Mouse (Mus musculus) Patski (cell line): ENCODE results near the gene Rara. TPM values are rescaled to one million over a fixed set of nuclear protein-coding genes. Genes with fewer than 3 reads are reported as not detected.
A peak's percentile ranks its signal among the peaks of the same experiment; 100 is the strongest.
"Not testable (repeated sequence)": the region's sequence is repeated elsewhere in the genome, so short reads cannot be mapped to it uniquely, and the experiment has no call there.

Source experiments
- ATAC-seq: fragments of 100-300 bp; one replicate; pipeline ENCODE4 v1.8.0; 2021
- CTCF ChIA-PET: fragments of 350-600 bp; sonication (Branson Sonifier 250); formaldehyde crosslinking; loops from one replicate; lab custom pipeline; 2022; ENCODE audit warnings: inconsistent platforms; lab: Charles Lee
- POLR2A ChIA-PET: fragments of 350-600 bp; sonication (Branson Sonifier 250); formaldehyde crosslinking; loops from one replicate; lab custom pipeline; 2022; ENCODE audit warnings: antibody characterized with exemption, inconsistent platforms; lab: Charles Lee
- DNase-seq: peaks from one replicate; pipeline ENCODE4 v3.0.0-alpha.2; 2011; ENCODE audit warnings: low read depth, low spot score
- H3K27me3 ChIP-seq: fragments of 371-371 bp; one replicate; pipeline ENCODE4 v1.5.1; 2021
- CTCF ChIP-seq: fragments of 100-300 bp; IDR thresholded peaks from one replicate; pipeline ENCODE4 v1.5.1; 2021
- in situ Hi-C: fragments of 300-500 bp; cut with MboI; formaldehyde crosslinking; loops from 3 replicates; pipeline ENCODE4 v1.11.1; 2018; ENCODE audit warnings: low pct_unique_long_range_greater_than_20kb, mixed read lengths
- polyA plus RNA-seq: library from polyadenylated mRNA; unstranded; gene quantifications from one replicate; pipeline ENCODE4 v1.2.3, GENCODE M21; 2021

The Rara gene
- polyA plus RNA-seq, 1 experiment from 2014 or later, result 31.2 TPM

- no peaks in the 10 kb centered on the region for H3K27me3 ChIP-seq
- ChIA-PET CTCF (no interaction called here), POLR2A (interaction anchor here (0.8 to 1.4 kb wide), 3 partner anchors 18 to 140 kb away, joined by 3 to 10 read pairs (median 4); no protein-coding TSS in a partner anchor)
- in situ Hi-C loops, result no loop called here
- DNase-seq (no peak), ATAC-seq (peak; percentile 5)
- no peak for TF ChIP-seq CTCF
Observed at GRCm38 (mm10) chr11:98982773-98983133, 55.1 kb downstream of the Rara start, which contains the start of gene Gjd3. Gjd3 (minus strand) TSS chr11:98983016.

DNA sequence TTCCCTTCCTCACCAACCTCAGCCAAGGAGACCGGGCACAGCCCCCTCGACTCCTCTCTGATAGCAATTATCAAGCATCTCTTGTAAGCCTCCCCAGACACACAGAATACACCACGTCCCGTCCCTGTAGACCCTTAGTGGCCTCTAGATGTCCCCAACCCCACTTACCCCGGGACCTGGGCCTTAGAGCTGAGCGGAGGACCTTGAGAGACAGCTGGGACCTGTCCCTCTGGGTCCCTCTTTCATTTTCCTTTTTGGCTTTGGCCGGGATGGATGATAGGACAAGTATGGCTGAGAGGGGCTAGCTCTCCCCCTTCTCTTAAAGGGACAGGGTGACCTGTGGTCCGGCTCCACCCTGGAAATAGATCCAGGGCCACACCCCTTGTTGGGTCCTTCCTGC, 55.9 kb downstream of the Rara start:
- DNase-seq, result no peak
- in situ Hi-C loops, result no loop called here
- CTCF ChIA-PET, result no interaction called here
- no peaks in the 10 kb centered on the region for H3K27me3 ChIP-seq
- TF ChIP-seq CTCF, result no peak
- no peak for ATAC-seq
- POLR2A ChIA-PET, result interaction anchor here (1.6 kb wide), 1 partner anchor 11 kb away, joined by 4 read pairs; no protein-coding TSS in a partner anchor

GRCm38 (mm10) chr11:98985542-98985941, 57.9 kb downstream of the Rara start:
- ATAC-seq (no peak), DNase-seq (no peak)
- in situ Hi-C loops, result no loop called here
- POLR2A ChIA-PET, result no interaction called here
- no peak for TF ChIP-seq CTCF
- CTCF ChIA-PET, result no interaction called here
- no peaks in the 10 kb centered on the region for H3K27me3 ChIP-seq

DNA sequence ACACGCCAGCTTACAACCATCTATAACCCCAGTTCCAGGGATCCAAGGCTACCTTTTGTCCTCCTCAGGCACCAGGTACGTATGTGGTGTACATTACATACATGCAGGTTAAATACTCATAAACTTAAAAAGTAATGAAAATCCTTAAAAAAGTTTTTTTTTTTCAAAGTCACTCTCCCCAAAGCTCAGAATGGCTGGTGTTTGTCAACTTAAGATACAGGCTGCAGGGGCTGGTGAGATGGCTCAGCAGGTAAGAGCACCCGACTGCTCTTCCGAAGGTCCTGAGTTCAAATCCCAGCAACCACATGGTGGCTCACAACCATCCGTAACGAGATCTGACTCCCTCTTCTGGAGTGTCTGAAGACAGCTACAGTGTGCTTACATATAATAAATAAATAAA, 60.6 kb downstream of the Rara start:
- CTCF ChIA-PET, result interaction anchor here (0.8 kb wide), 1 partner anchor 77 kb away, joined by 3 read pairs; no protein-coding TSS in a partner anchor
- POLR2A ChIA-PET, result interaction anchor here (0.7 kb wide), 1 partner anchor 192 kb away, joined by 3 read pairs; no protein-coding TSS in a partner anchor
- in situ Hi-C loops, DNase-seq, ATAC-seq, H3K27me3 ChIP-seq: not testable (repeated sequence)

- POLR2A ChIA-PET, result no interaction called here
- no peak for DNase-seq
- CTCF ChIA-PET, result interaction anchor here (1.1 to 1.5 kb wide), 3 partner anchors 10 to 59 kb away, joined by 3 read pairs; no protein-coding TSS in a partner anchor
- no peak for TF ChIP-seq CTCF
- H3K27me3 ChIP-seq, result no peaks in the 10 kb centered on the region
- no peak for ATAC-seq
- in situ Hi-C loops, result no loop called here
Observed at GRCm38 (mm10) chr11:98990866-98991265, 63.2 kb downstream of the Rara start.

- DNase-seq (no peak), ATAC-seq (no peak)
- ChIA-PET CTCF (no interaction called here), POLR2A (no interaction called here)
- no peaks in the 10 kb centered on the region for H3K27me3 ChIP-seq
- no peak for TF ChIP-seq CTCF
- in situ Hi-C loops, result no loop called here
Observed at GRCm38 (mm10) chr11:98995987-98996386, 68.4 kb downstream of the Rara start.

- ChIA-PET POLR2A (interaction anchor here (0.6 kb wide), 1 partner anchor 111 kb away, joined by 3 read pairs; no protein-coding TSS in a partner anchor), CTCF (interaction anchor here (1.2 kb wide), 1 partner anchor 12 kb away, joined by 4 read pairs; no protein-coding TSS in a partner anchor)
- in situ Hi-C loops, result no loop called here
- H3K27me3 ChIP-seq, result no peaks in the 10 kb centered on the region
- no peak for TF ChIP-seq CTCF
- ATAC-seq (no peak), DNase-seq (no peak)
Observed at GRCm38 (mm10) chr11:98997659-98998058, 70.0 kb downstream of the Rara start.

DNA sequence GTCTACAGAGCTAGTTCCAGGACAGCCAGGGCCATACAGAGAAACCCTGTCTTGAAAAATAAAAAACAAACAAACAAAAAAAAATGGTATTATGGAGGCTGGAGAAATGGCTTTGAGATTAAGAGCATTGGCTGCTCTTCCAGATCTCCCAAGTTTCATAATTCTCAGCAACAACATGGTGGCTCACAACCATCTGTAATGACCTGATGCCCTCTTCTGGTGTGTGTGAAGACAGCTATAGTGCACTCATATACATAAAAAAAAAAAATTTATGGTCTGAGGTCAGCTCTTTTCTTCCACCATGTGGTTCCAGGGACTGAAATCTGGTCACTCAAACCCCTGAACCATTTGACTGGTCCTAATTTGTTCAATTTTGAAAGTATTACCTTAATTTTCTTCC, 71.2 kb downstream of the Rara start:
- in situ Hi-C loops, result no loop called here
- TF ChIP-seq CTCF, result peak; percentile 36
- no peak for ATAC-seq
- CTCF ChIA-PET, result no interaction called here
- no peaks in the 10 kb centered on the region for H3K27me3 ChIP-seq
- POLR2A ChIA-PET, result no interaction called here
- DNase-seq, result no peak

DNA sequence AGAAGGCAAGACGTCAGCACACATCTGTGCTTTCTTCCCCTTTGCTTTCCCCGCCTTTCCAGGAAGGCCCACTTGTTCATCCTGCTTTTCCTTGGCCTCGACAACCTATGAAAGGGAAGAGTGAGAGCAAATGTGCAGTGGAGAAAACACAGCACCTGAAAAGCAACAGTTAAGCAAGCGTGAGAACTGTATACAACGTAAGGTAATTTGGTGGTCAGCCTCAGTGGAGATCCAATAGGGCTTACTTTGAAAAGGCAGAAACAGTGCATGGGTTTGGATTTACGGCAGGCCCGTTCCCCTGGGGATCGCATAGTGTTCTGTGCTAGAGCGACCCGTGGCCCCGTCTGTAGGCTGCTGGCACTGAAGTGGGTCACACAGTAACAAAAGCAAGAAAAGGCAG, 71.6 kb downstream of the Rara start:
- ChIA-PET CTCF (no interaction called here), POLR2A (no interaction called here)
- in situ Hi-C loops, result no loop called here
- no peak for TF ChIP-seq CTCF
- H3K27me3 ChIP-seq, result no peaks in the 10 kb centered on the region
- ATAC-seq, result no peak
- no peak for DNase-seq

- no peak for ATAC-seq
- H3K27me3 ChIP-seq, result no peaks in the 10 kb centered on the region
- in situ Hi-C loops, result no loop called here
- DNase-seq, result no peak
- ChIA-PET POLR2A (no interaction called here), CTCF (no interaction called here)
- no peak for TF ChIP-seq CTCF
Observed at GRCm38 (mm10) chr11:99006788-99007187, 79.2 kb downstream of the Rara start.

GRCm38 (mm10) chr11:99010124-99010523, 82.5 kb downstream of the Rara start:
- POLR2A ChIA-PET, result no interaction called here
- TF ChIP-seq CTCF, result no peak
- DNase-seq, result no peak
- CTCF ChIA-PET, result interaction anchor here (1.2 to 1.4 kb wide), 2 partner anchors 11 to 13 kb away, joined by 4 to 5 read pairs; no protein-coding TSS in a partner anchor
- H3K27me3 ChIP-seq, result no peaks in the 10 kb centered on the region
- ATAC-seq, result no peak
- in situ Hi-C loops, result no loop called here
